Mouse (Mus musculus) brain, embryonic 14.5 days (tissue): ENCODE data around the gene 1700016D06Rik.

Experiments used
- CTCF ChIP-seq: fragments of 200-500 bp; IDR thresholded peaks from 2 replicates; pipeline ENCODE4 v1.5.1; 2012; ENCODE audit warnings: inconsistent platforms, mild to moderate bottlenecking, moderate library complexity, borderline replicate concordance; ENCODE audit not compliant: insufficient read depth, insufficient read length; ENCODE audit errors: extremely low read depth
- POLR2A ChIP-seq: fragments of 200-500 bp; IDR thresholded peaks from 2 replicates; pipeline ENCODE4 v1.6.1; 2012; ENCODE audit warnings: mild to moderate bottlenecking, inconsistent platforms, borderline replicate concordance; ENCODE audit not compliant: poor library complexity, insufficient read depth, insufficient read length, severe bottlenecking; ENCODE audit errors: extremely low read depth

DNA sequence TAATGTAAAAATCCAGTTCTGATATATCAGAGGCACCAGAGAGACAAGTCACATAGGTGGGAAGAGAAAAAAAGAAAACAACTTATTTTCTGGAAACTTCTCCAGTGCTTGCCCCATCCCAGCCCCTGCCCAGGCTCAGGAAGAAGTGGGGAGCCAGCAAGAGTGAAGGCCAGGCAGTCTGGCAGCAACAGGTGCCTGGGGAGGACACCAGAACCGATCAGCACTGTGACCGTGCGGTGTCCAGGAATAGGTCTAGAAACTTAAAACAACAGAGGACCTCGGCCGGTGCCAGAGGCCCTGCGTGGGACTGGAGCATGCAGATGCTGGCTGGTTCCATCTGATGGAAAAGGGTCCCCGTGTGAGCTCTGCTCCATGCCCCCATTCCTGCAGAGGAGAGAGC is 3.4 kb downstream of the 1700016D06Rik start:
- TF ChIP-seq CTCF: no peak
- TF ChIP-seq POLR2A: no peak
